Mouse (Mus musculus): ENCODE data around the gene Foxk1.

GRCm38 (mm10) chr5:142400181-142400883, 965 bp upstream of the Foxk1 start:
- TF ChIP-seq CTCF (IDR thresholded peaks at IDR 0.05) (no peak), POLR2A (IDR thresholded peaks at IDR 0.05; ENCODE audit: insufficient read depth, low read depth, low read length) (no peak), EP300 (IDR thresholded peaks at IDR 0.05; ENCODE audit: insufficient read depth, low read depth, low read length) (no peak)

Measured in heart, adult 2 months (tissue).